Mouse (Mus musculus) B cell, adult 2 months (primary cell): ENCODE results near the gene St3gal6.

Source experiments
- DNase-seq, 2 experiments: peaks; one replicate each; pipeline ENCODE4 v3.0.0; 2022

The St3gal6 gene

DNA sequence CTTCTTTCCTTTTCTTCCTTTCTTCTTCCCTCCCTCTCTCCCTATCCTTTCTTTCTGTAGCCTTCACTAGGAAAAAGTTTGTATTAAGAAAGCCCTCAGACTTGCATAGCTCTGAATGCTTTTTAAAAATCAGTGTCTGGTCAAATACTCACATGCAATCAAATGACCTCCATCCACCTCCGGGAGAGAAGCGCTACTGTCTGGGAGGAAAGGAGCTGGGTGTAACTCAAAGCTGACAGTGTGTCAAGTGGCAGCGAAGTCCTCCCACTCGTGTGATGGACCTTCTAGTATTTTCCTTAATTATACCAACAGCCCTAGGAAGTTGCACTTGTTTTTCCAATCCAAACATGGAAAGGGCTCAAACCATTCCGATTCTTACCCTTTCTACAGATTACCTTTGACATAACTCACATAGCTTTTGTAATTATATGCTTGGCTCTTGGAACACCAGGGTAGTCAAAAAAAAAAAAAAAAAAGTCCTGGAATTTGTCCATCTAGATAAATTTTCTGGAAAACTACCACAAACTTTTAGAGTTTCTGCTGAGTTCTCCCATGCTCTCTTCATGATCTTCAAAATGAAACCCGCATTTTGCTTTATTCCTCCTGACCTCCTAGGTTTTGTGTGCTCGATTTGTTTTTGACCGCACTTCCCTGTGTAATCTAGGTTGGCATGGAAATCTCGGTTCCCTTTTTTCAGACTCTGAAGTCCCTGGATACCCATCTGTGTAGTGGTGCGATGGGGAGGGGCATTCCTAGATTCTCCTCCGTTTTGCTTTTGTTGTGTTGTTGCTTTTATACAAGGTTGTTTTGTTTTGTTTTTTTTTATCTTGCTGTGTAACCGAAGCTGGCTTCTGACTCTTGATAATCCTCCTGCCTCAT lies at the start of gene St3gal6:
Gene St3gal6 (minus strand): TSS at position 272 of the 879 bp plus-strand sequence.
- DNase-seq = no peak

DNA sequence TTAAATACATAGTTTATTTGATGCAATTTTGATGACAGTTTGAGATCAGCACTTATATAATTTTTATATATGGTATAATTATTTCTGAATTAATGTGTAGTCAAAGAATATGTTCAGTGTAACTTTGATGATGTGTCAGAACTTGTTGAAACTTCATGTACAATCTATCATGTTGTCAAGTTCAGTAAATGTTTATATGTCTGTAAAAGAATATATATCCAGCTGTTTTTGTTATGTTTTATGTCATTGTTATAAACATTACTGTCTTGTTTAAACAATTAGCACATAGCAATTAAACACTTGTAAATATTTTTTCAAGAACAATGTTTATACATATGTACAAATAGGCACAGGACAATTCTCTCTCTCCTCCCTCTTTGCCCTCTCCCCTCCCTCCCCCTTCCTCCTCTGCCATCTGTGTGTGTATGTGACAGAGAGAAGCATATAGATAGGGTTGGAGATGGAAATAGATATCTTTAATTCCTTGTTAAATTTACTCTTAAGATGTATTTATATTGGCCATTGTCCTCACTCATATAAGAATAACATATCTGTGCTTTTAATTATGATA lies 46.7 kb upstream of the St3gal6 start:
- DNase-seq = no peak

DNA sequence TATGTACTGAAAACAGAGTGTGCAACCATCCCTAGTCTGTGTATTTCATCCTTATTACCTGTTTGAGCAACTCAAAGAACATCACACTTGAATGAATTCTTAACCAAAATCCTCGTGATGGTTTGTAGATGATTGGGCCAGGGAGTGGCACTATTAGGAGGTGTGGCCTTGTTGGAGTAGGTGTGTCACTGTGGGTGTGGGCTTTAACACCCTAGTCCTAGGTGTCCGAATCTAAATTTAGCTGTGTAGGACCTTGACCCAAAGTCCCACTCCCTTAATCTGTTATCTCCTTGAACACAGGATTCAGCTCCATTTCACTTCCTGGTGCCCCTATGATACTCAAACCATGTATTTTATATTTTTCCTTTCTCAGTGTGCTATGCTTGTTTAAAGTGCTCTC lies 37.2 kb upstream of the St3gal6 start:
- no peak for DNase-seq

DNA sequence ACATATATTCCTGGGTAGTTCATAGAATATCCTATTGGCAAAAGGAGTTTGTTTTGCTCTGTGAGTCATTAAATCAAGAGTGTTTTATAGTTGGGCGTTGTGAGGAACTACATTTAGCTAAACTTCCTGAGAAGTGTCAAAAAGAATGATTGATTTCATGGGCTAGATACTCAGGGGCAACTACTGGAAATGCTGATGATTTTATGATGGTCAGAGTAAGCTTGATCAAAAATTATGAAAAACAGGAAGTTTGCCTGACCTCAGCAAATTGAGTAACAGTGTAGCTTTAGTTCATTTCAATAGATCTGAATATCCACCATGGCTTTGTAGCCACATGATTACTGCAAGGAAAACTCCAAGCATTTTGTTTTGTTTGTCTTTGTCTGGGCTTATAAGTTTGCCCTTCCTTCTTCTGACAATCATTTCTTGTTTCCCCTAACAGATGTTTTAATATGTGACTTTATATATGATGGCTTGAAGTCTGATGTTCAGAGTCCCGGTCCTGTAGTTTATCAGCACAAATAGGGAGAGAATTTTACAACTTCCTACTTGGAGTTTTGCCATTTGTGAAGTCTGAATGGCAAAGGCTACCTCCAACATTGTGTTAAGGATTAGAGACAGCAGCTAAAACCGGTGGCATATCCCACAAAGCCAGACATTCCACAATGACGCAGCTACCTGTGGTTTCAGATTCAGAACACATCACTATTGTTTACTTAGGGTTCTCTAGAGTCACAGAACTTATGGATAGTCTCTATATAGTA lies 32.2 kb upstream of the St3gal6 start:
- no peak for DNase-seq

DNA sequence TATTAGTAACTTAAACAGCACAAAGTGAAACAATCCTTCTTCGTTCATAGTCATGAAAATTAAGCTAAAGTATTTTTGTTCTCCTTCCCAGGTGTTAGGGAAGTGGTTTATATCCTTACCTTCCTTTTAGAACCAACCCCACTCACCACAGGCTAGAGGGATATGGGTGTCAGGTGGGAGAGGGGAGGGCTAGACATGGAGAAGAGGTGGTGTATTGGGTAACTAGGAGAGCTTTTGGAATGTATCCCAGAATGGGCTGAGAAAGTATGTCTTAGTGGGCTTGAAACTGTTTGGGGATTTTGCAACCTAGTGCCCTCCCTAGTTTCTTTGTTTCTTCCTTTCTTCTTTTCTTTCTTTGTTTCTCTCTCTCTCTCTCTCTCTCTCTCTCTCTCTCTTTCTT lies 30.6 kb upstream of the St3gal6 start:
- no peak for DNase-seq

DNA sequence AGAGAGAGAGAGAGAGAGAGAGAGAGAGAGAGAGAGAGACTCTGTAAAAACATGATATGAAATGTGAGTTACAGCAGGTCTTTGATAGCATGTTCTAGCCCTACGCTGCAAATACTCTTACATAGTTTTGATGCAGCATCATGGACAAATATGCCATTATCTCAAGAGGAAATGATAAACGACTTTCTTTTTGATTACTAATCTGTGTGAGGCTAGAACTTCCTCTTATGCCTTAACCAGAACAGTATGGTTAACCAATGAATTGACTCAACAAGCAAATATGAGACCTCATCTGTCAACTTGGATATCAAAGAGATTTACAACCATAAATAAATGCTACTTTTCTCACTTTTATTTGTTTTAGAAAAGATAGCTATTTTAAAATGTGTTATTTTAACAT lies 24.0 kb upstream of the St3gal6 start:
- DNase-seq = no peak

DNA sequence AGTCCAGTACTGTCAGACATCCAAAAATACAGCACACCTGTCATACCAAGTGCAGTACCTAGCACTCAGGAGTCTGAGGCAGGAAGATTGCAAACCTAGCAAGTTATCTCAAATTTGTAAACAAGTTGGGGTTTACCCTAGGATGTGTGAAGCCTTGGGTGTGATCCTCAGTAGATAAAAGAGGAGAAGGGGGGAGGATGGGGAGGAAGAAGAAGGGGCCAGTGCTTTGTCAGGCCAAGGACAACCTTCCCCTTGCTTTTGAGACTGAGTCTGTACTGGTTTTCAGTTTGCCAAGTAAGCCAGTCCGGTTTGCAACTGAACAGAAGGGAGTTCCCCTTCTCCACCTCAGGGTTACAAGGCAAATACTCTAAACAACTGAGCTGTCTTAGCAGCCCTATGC lies 22.1 kb upstream of the St3gal6 start:
- no peak for DNase-seq

DNA sequence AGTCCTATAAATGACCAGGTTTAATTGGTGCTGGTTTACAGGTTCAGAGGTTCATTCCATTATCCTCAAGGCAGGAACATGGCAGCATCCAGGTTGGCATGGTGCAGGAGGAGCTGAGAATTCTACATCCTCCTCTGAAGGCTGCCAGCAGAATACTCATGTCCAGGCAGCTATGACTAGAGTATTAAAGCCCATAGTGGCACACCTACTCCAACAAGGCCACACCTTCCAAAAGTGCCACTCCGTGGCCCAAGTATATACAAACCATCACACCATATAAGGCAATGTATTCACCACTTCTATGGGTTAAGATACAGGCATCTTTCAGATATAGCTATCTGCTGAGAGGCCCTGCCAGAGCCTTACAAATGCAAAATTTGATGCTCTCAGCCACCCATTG lies 15.4 kb upstream of the St3gal6 start:
- no peak for DNase-seq

DNA sequence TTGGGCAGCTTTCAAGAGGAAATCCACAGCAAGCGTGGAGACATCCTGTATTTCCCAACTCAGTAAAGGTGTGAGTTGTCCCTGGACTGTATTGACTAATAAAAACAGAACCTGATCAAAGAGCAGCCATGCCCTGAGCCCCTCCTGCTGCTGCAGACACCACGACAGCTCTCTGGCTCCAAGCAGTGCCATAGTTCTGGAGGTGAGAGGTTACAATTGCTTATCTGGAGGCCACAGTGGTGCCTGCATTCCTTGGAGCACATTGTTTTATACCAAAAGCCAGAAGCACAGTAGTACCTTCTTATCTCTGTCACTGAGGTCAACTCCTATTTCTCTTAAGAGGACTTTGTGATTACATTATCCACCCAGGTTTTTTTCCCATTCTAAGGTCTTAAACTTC lies 15.0 kb upstream of the St3gal6 start:
- DNase-seq = no peak

DNA sequence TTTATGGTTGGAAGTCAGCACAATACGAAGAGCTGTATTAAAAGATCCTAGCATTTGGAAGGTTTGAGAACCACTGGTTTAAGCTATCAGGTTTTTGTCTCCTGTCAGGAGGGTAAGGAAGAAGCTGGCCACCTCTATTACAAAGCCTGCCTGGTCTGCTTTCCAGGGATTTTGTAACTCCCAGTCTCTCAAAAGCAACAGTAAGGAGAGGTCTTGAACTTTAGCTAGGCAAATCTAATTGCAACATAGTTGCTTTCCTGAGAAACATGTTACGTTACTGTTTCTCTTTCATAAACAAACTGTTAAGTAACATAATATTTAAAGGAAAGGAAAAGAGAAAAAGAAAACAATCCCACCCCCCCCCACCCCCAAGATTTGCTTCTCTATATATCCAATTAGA lies 12.0 kb upstream of the St3gal6 start:
- DNase-seq = no peak

DNA sequence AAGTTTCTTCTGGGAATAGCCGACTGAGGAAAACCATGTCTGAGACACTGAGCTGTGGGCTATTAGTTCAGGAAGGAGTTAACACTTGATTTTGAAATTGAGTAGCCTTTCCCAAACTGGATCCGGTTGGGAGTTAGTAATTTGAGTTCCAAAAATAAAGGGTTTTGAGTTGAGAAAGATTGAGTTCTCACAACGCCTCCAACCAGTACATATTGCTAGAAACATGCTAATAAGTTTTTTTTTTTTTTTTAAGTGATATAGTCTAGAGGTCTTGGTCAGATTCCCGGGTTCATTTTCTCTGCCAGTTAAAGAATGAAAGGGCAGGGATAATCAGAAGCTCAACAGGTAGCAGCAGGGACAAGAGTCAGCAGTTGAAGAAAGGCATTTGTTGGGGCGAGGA lies 11.2 kb upstream of the St3gal6 start:
- DNase-seq = no peak

DNA sequence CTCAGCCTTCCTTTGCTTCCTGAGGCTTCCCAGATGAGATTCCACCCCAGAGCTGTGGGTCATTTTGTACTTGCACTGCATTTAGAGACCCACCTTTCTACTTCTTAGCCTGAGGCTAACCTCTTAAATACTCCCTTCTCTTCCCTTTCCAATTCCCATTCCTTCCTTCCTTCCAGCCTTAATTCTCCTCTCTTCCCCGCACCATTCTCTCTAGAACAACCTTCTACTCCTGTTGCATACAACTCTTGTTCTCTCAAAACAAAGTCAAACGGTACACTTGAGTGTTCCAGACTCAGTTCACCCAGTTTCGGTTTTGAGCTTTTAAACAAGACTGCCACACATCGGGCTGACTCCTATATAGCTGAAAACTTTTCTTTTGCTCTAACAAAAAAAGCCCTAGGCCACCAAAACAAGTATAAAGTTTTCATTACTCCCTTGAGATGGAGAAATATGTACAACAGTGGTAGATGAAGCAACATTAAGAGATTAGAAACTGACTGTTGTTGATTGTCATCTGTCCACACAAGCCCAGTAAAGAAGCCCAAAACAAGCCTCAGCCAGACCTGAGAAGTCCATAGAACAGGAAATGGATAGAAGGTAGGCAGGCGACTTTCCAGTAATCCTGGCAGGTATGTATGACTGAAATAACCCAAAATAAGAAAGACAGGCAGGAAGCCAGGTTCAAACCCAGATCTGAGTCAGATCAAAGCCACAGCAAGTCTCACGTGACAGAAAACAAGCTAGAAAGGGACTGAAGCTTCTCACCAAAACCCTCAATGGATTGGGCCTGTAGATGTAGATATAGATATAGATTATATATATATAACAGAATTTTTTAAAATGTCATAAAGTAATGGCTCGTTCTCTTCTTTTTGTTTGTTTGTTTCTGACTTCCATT lies 10.5 kb upstream of the St3gal6 start:
- no peak for DNase-seq

DNA sequence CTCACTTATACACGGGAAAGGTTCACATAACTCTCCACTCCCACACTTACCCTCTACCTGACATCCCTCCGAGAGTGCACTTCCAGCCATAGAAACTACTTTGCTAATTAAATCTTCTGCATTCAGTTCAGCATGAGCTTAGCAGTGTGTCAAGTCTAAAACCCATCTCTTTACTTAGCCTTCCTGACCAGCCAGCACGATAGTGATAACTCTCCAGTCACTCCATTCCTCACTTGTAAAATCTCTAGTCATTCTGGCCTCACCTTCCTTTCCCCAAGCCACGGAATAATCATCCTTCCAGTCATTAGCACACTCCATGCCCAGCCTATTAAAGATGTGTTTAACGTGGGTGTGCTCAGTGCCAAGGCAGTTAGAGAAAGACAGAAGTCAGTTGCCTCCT lies 9.7 kb upstream of the St3gal6 start:
- DNase-seq = no peak

DNA sequence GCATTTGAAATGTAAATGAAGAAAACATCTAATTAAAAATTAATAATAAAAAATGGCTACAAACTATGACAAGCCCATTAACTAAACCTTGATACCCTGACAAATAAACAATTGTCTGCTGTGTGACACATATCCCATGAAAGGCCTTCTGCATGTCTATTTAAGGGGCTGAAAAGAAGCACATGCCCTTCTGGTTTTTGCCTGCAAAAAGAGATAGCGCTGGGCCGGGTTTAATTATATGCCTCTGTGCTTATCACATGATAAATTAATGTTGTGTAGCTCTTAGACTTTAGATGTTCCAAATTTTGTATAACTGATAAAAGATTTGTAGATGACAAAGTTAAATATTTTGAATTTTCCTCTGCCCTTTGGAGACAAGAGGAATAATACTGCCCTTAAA lies 9.2 kb upstream of the St3gal6 start:
- DNase-seq = no peak

DNA sequence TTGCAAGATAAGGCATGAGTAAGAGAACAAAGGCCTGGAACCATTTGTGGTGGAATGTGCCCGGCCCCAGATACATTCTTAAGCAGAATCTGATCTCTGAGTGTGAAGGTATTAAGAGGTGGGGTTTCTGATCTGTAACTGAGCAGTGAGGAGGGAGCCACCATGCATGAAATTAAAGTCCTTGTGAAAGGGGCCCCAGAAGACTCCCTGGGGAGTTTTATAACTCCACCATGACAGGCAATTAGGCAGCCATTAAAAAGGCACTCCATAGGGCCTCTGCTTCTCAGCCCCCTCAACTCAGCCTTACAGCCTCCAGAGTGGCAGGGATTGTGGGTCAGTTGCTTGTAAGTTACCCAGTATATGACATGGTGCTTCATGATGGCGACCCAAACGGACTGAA lies 8.5 kb upstream of the St3gal6 start:
- DNase-seq = no peak

DNA sequence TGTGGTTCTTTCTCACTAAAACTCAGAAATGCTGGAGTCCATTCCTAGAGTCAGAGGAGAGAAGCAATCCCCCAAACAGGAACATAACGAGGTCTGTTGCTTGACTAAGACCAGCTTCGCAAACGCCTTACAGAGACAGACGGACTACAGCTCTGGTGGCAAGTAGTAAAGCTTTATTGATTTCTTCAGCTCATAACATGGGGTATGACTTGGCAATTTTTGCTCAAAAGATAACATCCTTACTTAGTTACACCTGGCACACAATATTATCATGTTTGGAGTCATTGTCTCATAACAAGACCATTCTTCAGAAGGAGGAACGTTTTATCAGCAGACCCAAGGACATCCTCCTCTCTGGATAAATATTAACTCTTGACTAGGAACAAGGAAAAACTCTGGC lies 3.8 kb upstream of the St3gal6 start:
- no peak for DNase-seq

DNA sequence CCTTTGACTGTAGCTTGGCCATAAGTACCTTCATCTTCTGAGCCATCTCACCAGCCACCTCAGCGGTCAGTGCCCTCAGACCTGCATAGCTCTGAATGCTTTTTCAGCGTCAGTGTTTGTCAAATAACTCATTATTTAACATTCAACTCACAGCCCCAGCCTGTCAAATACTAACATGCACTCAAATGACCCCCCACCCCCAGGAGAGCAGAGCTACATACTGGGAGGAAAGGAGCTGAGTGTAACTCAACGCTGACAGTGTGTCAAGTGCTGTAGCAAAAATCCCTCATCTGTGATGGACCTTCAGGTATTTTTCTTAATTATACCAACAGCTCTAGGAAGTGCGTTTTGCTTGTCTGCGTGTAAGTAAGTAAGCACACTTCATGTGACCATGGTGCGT lies 2.7 kb upstream of the St3gal6 start:
- no peak for DNase-seq

DNA sequence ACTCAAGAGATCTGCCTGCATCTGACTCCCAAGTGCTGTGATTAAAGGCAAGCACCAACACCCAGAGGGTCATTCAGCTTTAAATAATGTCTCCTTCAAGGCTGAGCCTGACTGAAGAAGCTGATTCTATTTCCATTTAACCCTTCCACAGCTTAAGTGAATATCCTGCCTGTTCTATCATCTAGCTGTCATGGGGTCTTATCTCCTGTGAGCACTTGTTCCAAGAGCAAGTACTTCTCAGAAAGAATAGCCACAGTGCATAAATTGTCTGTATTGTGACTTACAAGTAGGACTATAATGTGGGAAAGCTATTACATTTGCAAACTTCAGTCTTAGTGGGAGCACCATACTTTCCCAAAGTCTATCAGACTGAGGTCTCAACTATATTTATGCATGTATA lies 1.8 kb upstream of the St3gal6 start:
- DNase-seq = no peak

DNA sequence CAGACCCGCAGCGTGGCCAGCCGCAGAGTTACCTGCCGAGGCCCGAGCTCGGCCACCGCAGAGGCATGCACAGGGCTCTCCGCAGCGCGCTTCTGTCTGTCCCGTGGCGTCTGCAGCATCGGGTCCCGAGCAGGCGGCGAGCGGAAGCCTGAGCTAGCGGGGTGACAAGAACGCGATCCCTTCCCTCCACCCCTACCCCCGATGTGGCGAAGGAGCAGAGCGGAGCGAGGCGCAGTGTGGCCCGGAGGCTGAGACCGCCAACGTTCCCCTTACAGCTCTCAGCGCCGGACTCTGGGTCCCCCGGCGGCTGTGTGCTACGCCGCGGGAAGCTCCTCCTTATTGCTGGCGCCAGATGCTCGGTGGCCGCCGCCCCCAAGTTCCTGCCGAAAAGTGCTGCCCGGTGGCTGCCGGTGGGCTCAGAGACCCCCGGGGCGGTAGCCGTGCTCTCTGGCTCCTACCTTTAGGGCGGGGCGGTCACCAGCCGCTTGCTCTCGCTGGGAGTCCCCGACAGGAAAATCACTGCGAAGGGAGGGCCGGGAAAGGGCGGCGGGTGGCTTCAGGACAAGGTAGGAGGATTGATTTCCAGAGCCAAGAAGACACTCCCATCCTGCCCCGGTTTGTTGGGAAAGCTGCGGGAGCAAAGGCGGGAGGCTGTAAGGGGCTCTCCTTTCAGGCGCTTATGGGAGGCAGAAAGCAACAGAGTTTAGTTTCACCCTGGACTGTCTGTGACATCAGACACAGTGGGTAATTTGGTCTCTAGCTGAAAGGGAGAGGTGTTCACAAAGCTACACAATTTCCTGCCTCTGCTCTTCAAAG lies 791 bp downstream of the St3gal6 start:
- DNase-seq = peak; percentile 70 to 74

DNA sequence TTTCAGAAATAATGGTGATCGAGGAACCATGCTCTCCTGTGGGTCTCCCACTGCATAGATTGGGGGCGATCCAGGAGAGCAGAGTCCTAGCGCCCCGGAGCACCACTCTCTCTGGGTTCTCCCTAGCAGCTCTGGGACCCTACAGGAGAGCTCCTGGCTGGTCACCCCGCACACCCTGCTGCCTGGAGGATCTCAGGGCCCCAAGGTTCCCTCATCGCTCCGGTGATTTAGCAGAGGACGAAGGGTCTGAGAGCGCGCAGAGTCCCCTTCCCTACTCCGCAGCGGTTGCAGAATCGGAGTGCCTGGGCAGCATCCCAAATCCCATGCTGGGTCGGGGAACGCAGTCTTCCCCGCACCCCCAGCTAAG lies 1.4 kb downstream of the St3gal6 start:
- DNase-seq = peak in 1 of 2 experiments; percentile 28

DNA sequence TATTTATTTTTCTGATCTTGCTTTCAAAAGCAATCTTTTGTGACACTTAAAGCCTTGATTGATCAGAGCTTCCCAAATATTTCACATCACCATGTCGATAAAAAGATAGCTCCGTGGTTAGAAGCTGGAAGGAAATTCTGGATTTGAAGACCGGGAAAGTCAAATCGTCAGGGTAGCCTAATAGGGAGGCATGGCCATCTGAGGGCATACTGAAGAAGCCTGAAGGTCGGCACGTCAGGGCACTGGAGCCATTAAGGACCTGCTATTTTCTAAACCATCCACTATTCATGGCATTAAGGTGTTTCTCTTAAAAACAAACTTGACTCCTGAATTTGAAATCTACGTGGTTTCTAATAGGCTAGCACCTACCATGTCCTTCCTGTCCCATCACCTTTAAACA lies 2.1 kb downstream of the St3gal6 start:
- no peak for DNase-seq

DNA sequence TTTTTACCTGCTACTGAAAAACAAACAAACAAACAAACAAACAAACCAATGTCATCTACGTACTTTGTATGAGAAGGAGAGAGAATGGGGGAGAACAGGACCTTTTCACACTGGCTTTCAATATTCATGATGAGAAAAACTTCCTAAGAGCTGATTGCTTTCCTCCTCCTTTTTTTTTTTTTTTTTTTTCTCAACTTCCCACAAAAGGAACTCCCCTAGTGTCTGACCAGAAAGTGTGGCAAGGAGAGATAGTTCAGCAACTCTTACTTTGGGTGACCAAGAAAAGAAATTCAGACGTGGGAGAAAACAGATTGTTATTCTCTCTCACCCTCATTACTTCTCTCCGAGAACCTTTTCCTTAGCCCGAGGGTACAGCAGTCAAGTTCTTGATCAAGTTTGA lies 2.9 kb downstream of the St3gal6 start:
- no peak for DNase-seq
